ENCODE assay signal across 31 mouse cellular contexts in genomic region chr15:92587431-92587830, GRCm38 (mm10).
DNase-seq lines count a peak whose midpoint lies in the region; ATAC-seq and TF ChIP-seq lines count a peak whose summit lies in the region.
"Had no signal": no experiment of that assay in that cellular context is flagged by ENCODE, and none has a peak within 500 bp of the region (broad histone marks: within the 10 kb centered on the region; RNA-seq: fewer than 3 reads in every experiment).

No protein-coding gene starts in this region.

- H3K36me3 ChIP-seq in midbrain, postnatal 0 days (ENCODE audit: insufficient read depth, low read length), result no peaks in the 10 kb centered on the region
- H3K36me3 ChIP-seq in midbrain, embryonic 11.5 days (ENCODE audit: control insufficient read depth, insufficient read depth, low read length), result no peaks in the 10 kb centered on the region
- H3K36me3 ChIP-seq in heart, adult 2 months (ENCODE audit: control insufficient read depth, insufficient read depth, low read length), result no peaks in the 10 kb centered on the region
- H3K36me3 ChIP-seq: embryonic facial prominence, embryonic 10.5 days; embryonic facial prominence, embryonic 13.5 days; heart, embryonic 10.5 days; heart, embryonic 13.5 days had no signal

- H3K4me3 ChIP-seq in left cerebral cortex, adult 2 months, result no peak overlapping the region
- no peak overlapping the region for H3K4me3 ChIP-seq in midbrain, postnatal 0 days (ENCODE audit: low read depth, low read length)
- H3K4me3 ChIP-seq in midbrain, embryonic 11.5 days (ENCODE audit: low read depth, low read length), result no peak overlapping the region
- no peak overlapping the region for H3K4me3 ChIP-seq in heart, adult 2 months
- H3K4me3 ChIP-seq: embryonic facial prominence, embryonic 10.5 days; embryonic facial prominence, embryonic 13.5 days; erythroblast, embryonic 14.5 days; forebrain, embryonic 13.5 days; heart, embryonic 10.5 days; heart, embryonic 13.5 days had no signal

- no peaks in the 10 kb centered on the region for H3K4me1 ChIP-seq in midbrain, postnatal 0 days (ENCODE audit: insufficient read depth, low read length)
- H3K4me1 ChIP-seq in midbrain, embryonic 11.5 days (ENCODE audit: control insufficient read depth, insufficient read depth, low read length), result no peaks in the 10 kb centered on the region
- no peaks in the 10 kb centered on the region for H3K4me1 ChIP-seq in heart, adult 2 months (ENCODE audit: control insufficient read depth, insufficient read depth, low read length)
- H3K4me1 ChIP-seq: embryonic facial prominence, embryonic 10.5 days; embryonic facial prominence, embryonic 13.5 days; forebrain, embryonic 13.5 days; heart, embryonic 10.5 days; heart, embryonic 13.5 days had no signal

- ATAC-seq in frontal cortex, adult (ENCODE audit: low TSS enrichment), result peak; percentile 93
- ATAC-seq in midbrain, postnatal 0 days (ENCODE audit: low FRiP score), result no peak
- no peak for ATAC-seq in midbrain, embryonic 11.5 days (ENCODE audit: low FRiP score)
- ATAC-seq: forebrain, embryonic 13.5 days; forebrain, embryonic 16.5 days; hindbrain, postnatal 0 days; inflammation-experienced regulatory T-cells, adult 6 months had no signal

- 87% methylated on average over 1 of the region's 1 CpGs for WGBS in midbrain, postnatal 0 days
- 84% methylated on average over 1 of the region's 1 CpGs for WGBS in midbrain, embryonic 11.5 days
- 88% methylated on average over 1 of the region's 1 CpGs for WGBS in heart, adult 2 months

- no peak overlapping the region for H3K9ac ChIP-seq in midbrain, postnatal 0 days (replicated peaks; ENCODE audit: low read length, poor library complexity, severe bottlenecking)
- H3K9ac ChIP-seq in midbrain, embryonic 11.5 days (ENCODE audit: low read length), result no peak overlapping the region
- H3K9ac ChIP-seq in heart, adult 2 months (ENCODE audit: low read depth, low read length), result no peak overlapping the region
- H3K9ac ChIP-seq: embryonic facial prominence, embryonic 13.5 days; forebrain, embryonic 13.5 days; heart, embryonic 13.5 days; hindbrain, embryonic 14.5 days had no signal

- H3K9me3 ChIP-seq in midbrain, postnatal 0 days (ENCODE audit: low read length), result no peaks in the 10 kb centered on the region
- no peaks in the 10 kb centered on the region for H3K9me3 ChIP-seq in midbrain, embryonic 11.5 days (ENCODE audit: control insufficient read depth, low read length)
- H3K9me3 ChIP-seq: embryonic facial prominence, embryonic 10.5 days; embryonic facial prominence, embryonic 13.5 days; forebrain, embryonic 13.5 days; heart, embryonic 10.5 days; heart, embryonic 13.5 days had no signal

- intact Hi-C loops in left cerebral cortex, adult 2 months (cut with DNase I), result no loop called here
- intact Hi-C loops in left cerebral cortex, postnatal 4 days (cut with DNase I), result no loop called here
- intact Hi-C loops in heart, adult 2 months (cut with DNase I), result no loop called here

- no peak overlapping the region for H3K27ac ChIP-seq in left cerebral cortex, adult 2 months
- no peak overlapping the region for H3K27ac ChIP-seq in midbrain, postnatal 0 days (ENCODE audit: low read depth, low read length)
- no peak overlapping the region for H3K27ac ChIP-seq in midbrain, embryonic 11.5 days (ENCODE audit: low read depth, low read length)
- no peak overlapping the region for H3K27ac ChIP-seq in heart, adult 2 months
- H3K27ac ChIP-seq: embryonic facial prominence, embryonic 10.5 days; embryonic facial prominence, embryonic 13.5 days; forebrain, embryonic 13.5 days; heart, embryonic 10.5 days; heart, embryonic 13.5 days; hindbrain, embryonic 14.5 days; hindbrain, postnatal 0 days had no signal

- TF ChIP-seq CTCF in left cerebral cortex, adult 2 months (IDR thresholded peaks at IDR 0.05), result peak; percentile 46
- TF ChIP-seq CTCF in midbrain, postnatal 0 days (IDR thresholded peaks at IDR 0.05), result peak; percentile 27
- no peak for TF ChIP-seq CTCF in heart, adult 2 months (IDR thresholded peaks at IDR 0.05)

- TF ChIP-seq EP300 in heart, adult 2 months (IDR thresholded peaks at IDR 0.05; ENCODE audit: insufficient read depth, low read depth, low read length), result no peak

- H3K79me2 ChIP-seq in heart, adult 2 months (replicated peaks; ENCODE audit: control insufficient read depth, insufficient read depth, low read length), result no peaks in the 10 kb centered on the region

- no peak for TF ChIP-seq POLR2A in heart, adult 2 months (IDR thresholded peaks at IDR 0.05; ENCODE audit: insufficient read depth, low read depth, low read length)

- no peak overlapping the region for H3K4me2 ChIP-seq in midbrain, postnatal 0 days (ENCODE audit: low read depth, low read length, poor library complexity, severe bottlenecking)
- no peak overlapping the region for H3K4me2 ChIP-seq in midbrain, embryonic 11.5 days
- H3K4me2 ChIP-seq: embryonic facial prominence, embryonic 13.5 days; forebrain, embryonic 13.5 days; heart, embryonic 13.5 days; hindbrain, embryonic 14.5 days had no signal

- no peaks in the 10 kb centered on the region for H3K27me3 ChIP-seq in midbrain, postnatal 0 days (ENCODE audit: insufficient read depth, low read length)
- no peaks in the 10 kb centered on the region for H3K27me3 ChIP-seq in midbrain, embryonic 11.5 days (ENCODE audit: control insufficient read depth, insufficient read depth, low read length)
- H3K27me3 ChIP-seq in heart, adult 2 months (ENCODE audit: control insufficient read depth, insufficient read depth, low read length), result no peaks in the 10 kb centered on the region
- H3K27me3 ChIP-seq: CH12.LX; embryonic facial prominence, embryonic 13.5 days; forebrain, embryonic 13.5 days; heart, embryonic 13.5 days had no signal

- no peak for DNase-seq in frontal cortex, postnatal 25 days (ENCODE audit: low spot score in 2 of 2)
- DNase-seq in left cerebral cortex, adult 2 months (ENCODE audit: extremely low spot score in 1 of 2, low spot score in 2 of 2), result no peak
- DNase-seq in left cerebral cortex, postnatal 4 days, result no peak
- DNase-seq in midbrain, postnatal 0 days (ENCODE audit: low spot score), result no peak
- DNase-seq in midbrain, embryonic 11.5 days (ENCODE audit: low spot score, missing footprints), result no peak
- DNase-seq in ES-CJ7 (ENCODE audit: low read depth, low spot score), result peak; percentile 2
- DNase-seq in heart, adult 2 months, result no peak
- DNase-seq: adrenal gland, adult 2 months; adrenal gland, postnatal 14 days; B cell, adult 2 months; cerebellum, adult 11-12 months; cerebellum, adult 8-10 months; cerebellum, postnatal 10 days; cerebellum, postnatal 36 days; embryo, embryonic 11 days; gastrocnemius, postnatal 25 days; heart, adult 18-20 months; heart, postnatal 14 days; heart, postnatal 4 days had no signal
